Mouse (Mus musculus) CD4-positive helper T cell, adult 2 months (primary cell): ENCODE measurements around the gene Apol10b.
"Not testable (repeated sequence)": the region's sequence is repeated elsewhere in the genome, so short reads cannot be mapped to it uniquely, and the experiment has no call there.

ENCODE experiments used
- DNase-seq: peaks from one replicate; pipeline ENCODE4 v3.0.0-alpha.2; 2012; ENCODE audit warnings: low read depth, missing footprints, low spot score

The Apol10b gene

GRCm38 (mm10) chr15:77595961-77596360 lies at the start of gene Apol10b:
TSS of gene Apol10b (minus strand) at chr15:77596125.
- no peak for DNase-seq

- not testable (repeated sequence) for DNase-seq
Measured at GRCm38 (mm10) chr15:77643176-77643575, 47.3 kb upstream of the Apol10b start, which contains the start of gene Apol11b. TSS of gene Apol11b (minus strand) at chr15:77643286.

- DNase-seq, result not testable (repeated sequence)
Measured at GRCm38 (mm10) chr15:77629822-77630221, 33.9 kb upstream of the Apol10b start.

- DNase-seq, result not testable (repeated sequence)
Measured at GRCm38 (mm10) chr15:77628647-77629046, 32.7 kb upstream of the Apol10b start.

- DNase-seq, result not testable (repeated sequence)
Measured at GRCm38 (mm10) chr15:77626471-77626870, 30.5 kb upstream of the Apol10b start.

GRCm38 (mm10) chr15:77624710-77625109 lies 28.8 kb upstream of the Apol10b start:
- peak; percentile 26 for DNase-seq

GRCm38 (mm10) chr15:77606069-77606468 lies 10.1 kb upstream of the Apol10b start:
- DNase-seq, result no peak

GRCm38 (mm10) chr15:77598958-77599357 lies 3.0 kb upstream of the Apol10b start, which contains the start of gene Gm36245:
TSS of gene Gm36245 (plus strand) at chr15:77599258.
- no peak for DNase-seq

GRCm38 (mm10) chr15:77598429-77598828 lies 2.5 kb upstream of the Apol10b start:
- DNase-seq, result no peak

- DNase-seq, result no peak
Measured at GRCm38 (mm10) chr15:77593557-77593956, 2.4 kb downstream of the Apol10b start.

GRCm38 (mm10) chr15:77590881-77591280 lies 5.0 kb downstream of the Apol10b start:
- DNase-seq, result no peak

GRCm38 (mm10) chr15:77588981-77589380 lies 6.9 kb downstream of the Apol10b start:
- DNase-seq, result no peak

- DNase-seq, result no peak
Measured at GRCm38 (mm10) chr15:77587026-77587425, 8.9 kb downstream of the Apol10b start.

- DNase-seq, result no peak
Measured at GRCm38 (mm10) chr15:77581681-77582080, 14.2 kb downstream of the Apol10b start.

- no peak for DNase-seq
Measured at GRCm38 (mm10) chr15:77579311-77579710, 16.6 kb downstream of the Apol10b start.

- DNase-seq, result no peak
Measured at GRCm38 (mm10) chr15:77578801-77579200, 17.1 kb downstream of the Apol10b start.

GRCm38 (mm10) chr15:77563219-77563618 lies 32.7 kb downstream of the Apol10b start:
- DNase-seq, result no peak

GRCm38 (mm10) chr15:77561792-77562191 lies 34.1 kb downstream of the Apol10b start, which contains the start of gene 1700025B11Rik:
TSS of gene 1700025B11Rik (minus strand) at chr15:77561892.
- no peak for DNase-seq

- not testable (repeated sequence) for DNase-seq
Measured at GRCm38 (mm10) chr15:77539221-77539620, 56.7 kb downstream of the Apol10b start.
